Mouse (Mus musculus): Measurements from ENCODE around the gene Gm3002. TPM values are rescaled to one million over a fixed set of nuclear protein-coding genes. Genes with fewer than 3 reads are reported as not detected.
"Not testable (repeated sequence)": the region's sequence is repeated elsewhere in the genome, so short reads cannot be mapped to it uniquely, and the experiment has no call there.

The Gm3002 gene
- total RNA-seq (2021) (under 1 TPM in 1 of 2 experiments, not detected in 1; 0.14 TPM), polyA plus RNA-seq (2012; rRNA removed) (not detected in 2 replicates)
- long read RNA-seq, result 0 reads

DNA sequence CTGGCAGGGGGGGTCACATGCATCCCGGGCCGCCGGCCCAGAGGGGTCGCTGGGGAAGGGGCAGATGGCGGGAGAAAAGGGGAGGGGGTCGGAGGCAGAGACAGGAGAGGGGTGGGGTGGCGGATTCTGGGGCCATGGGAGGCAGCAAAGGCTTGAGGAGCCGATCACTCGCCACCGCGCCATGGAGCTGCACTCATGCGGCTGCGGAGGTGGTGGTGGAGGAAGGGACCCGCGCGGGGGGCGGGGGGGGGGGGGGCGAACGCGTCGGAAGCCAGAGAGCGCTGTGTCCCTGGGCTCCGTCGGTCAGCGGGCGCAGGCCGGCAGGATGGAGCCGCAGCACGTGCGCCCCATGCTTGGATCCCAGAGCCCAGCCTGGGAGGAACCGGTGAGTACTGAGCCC lies at the start of gene Gm3002:
Gene Gm3002, plus strand, starts transcription at position 301 of the 400 bp plus-strand sequence.
- not testable (repeated sequence) for DNase-seq

DNA sequence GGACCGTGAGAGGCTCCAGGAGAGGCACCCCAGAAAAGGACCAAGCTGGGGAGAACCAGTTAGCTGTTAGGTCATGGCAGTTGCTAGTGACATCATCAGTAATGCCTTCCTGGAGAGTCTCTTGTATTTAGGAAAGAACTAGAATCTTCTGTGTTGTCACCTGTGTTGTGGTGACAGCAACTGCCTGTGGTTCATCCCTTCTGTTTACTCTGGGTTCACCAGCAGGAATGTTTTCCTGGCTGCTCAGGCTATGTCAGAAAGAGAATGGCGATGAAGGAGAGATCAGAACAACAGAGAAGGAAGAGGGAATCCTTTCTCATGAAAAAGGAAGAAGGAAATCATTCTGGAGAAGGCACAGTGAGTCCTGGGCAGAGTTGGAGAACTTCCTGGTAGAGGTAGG lies 36.1 kb downstream of the Gm3002 start, which contains the start of gene Gm3033:
Gene Gm3033, plus strand, starts transcription at position 301 of the 400 bp plus-strand sequence.
- not testable (repeated sequence) for DNase-seq

DNA sequence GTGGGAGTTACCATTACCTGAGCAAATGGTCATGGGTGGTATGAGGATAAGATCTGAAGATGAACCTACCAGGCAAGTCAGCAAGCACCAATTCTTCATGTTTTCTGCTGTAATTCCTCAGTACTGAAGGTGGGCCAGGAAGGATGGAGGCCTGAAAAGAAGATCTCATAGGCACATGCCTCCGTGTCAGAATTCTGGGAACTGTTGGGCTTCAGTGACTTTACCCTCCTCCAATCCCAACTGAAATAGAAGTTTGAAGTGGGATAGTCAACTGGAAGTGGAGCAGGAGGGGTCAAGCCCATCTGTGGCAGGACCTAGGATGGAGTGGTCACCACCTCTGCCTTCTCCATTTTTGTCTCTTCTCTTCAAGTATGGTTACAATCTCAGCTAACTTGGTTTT lies 74.0 kb downstream of the Gm3002 start, which contains the start of gene Gm2916:
Gene Gm2916, plus strand, starts transcription at position 301 of the 400 bp plus-strand sequence.
- not testable (repeated sequence) for DNase-seq

DNA sequence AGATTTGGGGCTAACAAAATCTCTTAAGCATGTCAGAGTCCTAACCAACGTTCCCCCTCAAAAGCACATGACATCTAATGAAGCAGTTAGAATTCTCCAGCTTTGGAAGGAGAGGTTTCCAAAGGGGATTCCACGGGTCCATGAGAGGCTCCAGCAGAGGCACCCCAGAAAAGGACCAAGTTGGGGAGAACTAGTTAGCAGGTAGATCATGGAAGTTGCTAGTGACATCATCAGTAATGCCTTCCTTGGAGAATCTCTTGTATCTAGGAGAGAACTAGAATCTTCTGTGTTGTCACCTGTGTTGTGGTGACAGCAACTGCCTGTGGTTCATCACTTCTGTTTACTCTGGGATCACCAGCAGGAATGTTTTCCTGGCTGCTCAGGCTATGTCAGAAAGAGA lies 121.6 kb downstream of the Gm3002 start, which contains the start of gene Gm3029:
Gene Gm3029, plus strand, starts transcription at position 301 of the 400 bp plus-strand sequence.
- DNase-seq, result not testable (repeated sequence)

DNA sequence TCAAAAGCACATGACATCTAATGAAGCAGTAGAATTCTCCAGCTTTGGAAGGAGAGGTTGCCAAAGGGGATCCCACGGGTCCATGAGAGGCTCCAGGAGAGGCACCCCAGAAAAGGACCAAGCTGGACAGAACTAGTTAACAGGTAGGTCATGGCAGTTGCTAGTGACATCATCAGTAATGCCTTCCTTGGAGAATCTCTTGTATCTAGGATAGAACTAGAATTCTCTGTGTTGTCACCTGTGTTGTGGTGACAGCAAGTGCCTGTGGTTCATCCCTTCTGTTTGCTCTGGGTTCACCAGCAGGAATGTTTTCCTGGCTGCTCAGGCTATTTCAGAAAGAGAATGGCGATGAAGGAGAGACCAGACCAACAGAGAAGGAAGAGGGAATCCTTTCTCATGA lies 153.4 kb downstream of the Gm3002 start, which contains the start of gene Gm3095:
Gene Gm3095, plus strand, starts transcription at position 301 of the 400 bp plus-strand sequence.
- DNase-seq, result not testable (repeated sequence)

DNA sequence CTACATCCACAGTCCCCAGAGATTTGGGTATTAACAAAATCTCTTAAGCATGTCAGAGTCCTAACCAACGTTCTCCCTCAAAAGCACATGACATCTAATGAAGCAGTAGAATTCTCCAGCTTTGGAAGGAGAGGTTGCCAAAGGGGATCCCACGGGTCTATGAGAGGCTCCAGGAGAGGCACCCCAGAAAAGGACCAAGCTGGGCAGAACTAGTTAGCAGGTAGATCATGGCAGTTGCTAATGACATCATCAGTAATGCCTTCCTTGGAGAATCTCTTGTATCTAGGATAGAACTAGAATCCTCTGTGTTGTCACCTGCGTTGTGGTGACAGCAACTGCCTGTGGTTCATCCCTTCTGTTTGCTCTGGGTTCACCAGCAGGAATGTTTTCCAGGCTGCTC lies 188.2 kb downstream of the Gm3002 start, which contains the start of gene Gm3099:
Gene Gm3099, plus strand, starts transcription at position 301 of the 400 bp plus-strand sequence.
- not testable (repeated sequence) for DNase-seq

Other genes starting within 250 kb of the Gm3002 start
- not detected for gene Gm3012, start 175.6 kb upstream of the Gm3002 start, total RNA-seq (2021)
- gene Gm3012, start 175.6 kb upstream of the Gm3002 start, polyA plus RNA-seq (2012; rRNA removed), result not detected in 2 replicates
- gene Gm3020, start 158.0 kb upstream of the Gm3002 start, total RNA-seq (2021), result not detected
- gene Gm3020, start 158.0 kb upstream of the Gm3002 start, polyA plus RNA-seq (2012; rRNA removed), result not detected in 2 replicates
- not detected for gene Gm3043, start 121.3 kb upstream of the Gm3002 start, total RNA-seq (2021)
- gene Gm3043, start 121.3 kb upstream of the Gm3002 start, polyA plus RNA-seq (2012; rRNA removed), result not detected in 2 replicates
- under 1 TPM in 1 of 2 experiments, not detected in 1; 0.23 TPM for gene Gm3033, start 36.2 kb downstream of the Gm3002 start, total RNA-seq (2021)
- gene Gm3033, start 36.2 kb downstream of the Gm3002 start, polyA plus RNA-seq (2012; rRNA removed), result not detected in 2 replicates
- gene Gm2916, start 74.1 kb downstream of the Gm3002 start, total RNA-seq (2021), result not detected
- not detected in 2 replicates for gene Gm2916, start 74.1 kb downstream of the Gm3002 start, polyA plus RNA-seq (2012; rRNA removed)
- gene Gm3029, start 121.7 kb downstream of the Gm3002 start, total RNA-seq (2021), result not detected
- gene Gm3029, start 121.7 kb downstream of the Gm3002 start, polyA plus RNA-seq (2012; rRNA removed), result not detected in 2 replicates
- not detected for gene Gm3095, start 153.5 kb downstream of the Gm3002 start, total RNA-seq (2021)
- 0.08 TPM in 1 of 2 replicates, not detected in the other for gene Gm3095, start 153.5 kb downstream of the Gm3002 start, polyA plus RNA-seq (2012; rRNA removed)
- not detected for gene Gm3099, start 188.3 kb downstream of the Gm3002 start, total RNA-seq (2021)
- gene Gm3099, start 188.3 kb downstream of the Gm3002 start, polyA plus RNA-seq (2012; rRNA removed), result not detected in 2 replicates
- gene Gm5796, start 213.9 kb downstream of the Gm3002 start, total RNA-seq (2021), result under 1 TPM; 0.26 to 0.38 TPM
- not detected in 2 replicates for gene Gm5796, start 213.9 kb downstream of the Gm3002 start, polyA plus RNA-seq (2012; rRNA removed)

Data from adrenal gland, adult 2 months (tissue).